Mouse (Mus musculus): Measurements from ENCODE around the gene Fndc1.

The Fndc1 gene

GRCm38 (mm10) chr17:7690271-7690670 is 136.8 kb downstream of the Fndc1 start:
- no peak for DNase-seq (ENCODE audit: low spot score in 2 of 2)

All from cerebellum, postnatal 4 days (tissue).